Mouse (Mus musculus) megakaryocyte, embryonic 14.5 days (primary cell): ENCODE results near the gene Ccdc85c. TPM values are rescaled to one million over a fixed set of nuclear protein-coding genes. Genes with fewer than 3 reads are reported as not detected.

Experiments used
- H3K27me3 ChIP-seq: replicated peaks from 2 replicates; pipeline ENCODE3; 2012; ENCODE audit warnings: inconsistent platforms
- H3K36me3 ChIP-seq: replicated peaks from 2 replicates; pipeline ENCODE3; 2012; ENCODE audit warnings: low read length, inconsistent platforms, mixed read lengths
- H3K4me1 ChIP-seq: 2 replicates; pipeline ENCODE4 v1.6.1; 2012; ENCODE audit warnings: inconsistent platforms
- H3K4me3 ChIP-seq: replicated peaks from 2 replicates; pipeline ENCODE3; 2012; ENCODE audit warnings: moderate library complexity, mild to moderate bottlenecking, inconsistent platforms
- H3K9me3 ChIP-seq: 2 replicates; pipeline ENCODE4 v1.6.1; 2012; ENCODE audit warnings: inconsistent platforms
- FLI1 ChIP-seq: IDR thresholded peaks from 2 replicates; pipeline ENCODE4 v1.6.1; 2012; ENCODE audit warnings: low read length, inconsistent platforms, mixed read lengths
- GATA1 ChIP-seq: IDR thresholded peaks from 3 replicates; pipeline ENCODE4 v1.6.1; 2012; ENCODE audit warnings: mixed read lengths, low read length, inconsistent platforms, borderline replicate concordance
- polyA plus RNA-seq: library from polyadenylated mRNA; stranded (reverse); fragments of >175 nt; gene quantifications from 2 replicates; pipeline ENCODE4 v1.2.3, GENCODE M21; 2012; ENCODE audit warnings: low replicate concordance; ENCODE audit not compliant: insufficient read depth

Gene Ccdc85c
- polyA plus RNA-seq, 1 experiment = 1.5 TPM

DNA sequence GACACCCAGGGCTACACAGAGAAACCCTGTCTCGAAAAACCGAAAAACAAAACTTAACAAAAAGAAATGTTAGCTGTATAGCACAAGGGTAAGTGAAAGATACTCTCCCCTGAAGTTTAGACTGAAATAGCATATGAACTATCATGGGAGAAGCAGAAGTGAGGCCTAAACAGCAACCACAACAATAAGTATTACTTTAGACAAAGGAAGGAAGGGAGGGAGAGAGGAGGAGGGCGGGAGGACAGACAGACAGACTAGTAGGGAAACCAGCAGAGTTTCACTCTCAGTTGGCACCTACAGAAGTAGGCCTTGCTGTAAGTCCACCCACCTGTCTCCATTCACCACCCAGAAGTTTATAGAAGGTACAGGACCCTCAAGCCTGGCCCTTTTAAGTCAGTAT is 104.8 kb downstream of the Ccdc85c start:
- no peaks in the 10 kb centered on the region for H3K27me3 ChIP-seq
- H3K9me3 ChIP-seq = no peaks in the 10 kb centered on the region
- peaks cover 10% of the 10 kb centered on the region for H3K36me3 ChIP-seq
- peaks cover 96% of the 10 kb centered on the region for H3K4me1 ChIP-seq
- H3K4me3 ChIP-seq = peak overlapping the region; percentile 80
- no peak for TF ChIP-seq GATA1
- TF ChIP-seq FLI1 = no peak

DNA sequence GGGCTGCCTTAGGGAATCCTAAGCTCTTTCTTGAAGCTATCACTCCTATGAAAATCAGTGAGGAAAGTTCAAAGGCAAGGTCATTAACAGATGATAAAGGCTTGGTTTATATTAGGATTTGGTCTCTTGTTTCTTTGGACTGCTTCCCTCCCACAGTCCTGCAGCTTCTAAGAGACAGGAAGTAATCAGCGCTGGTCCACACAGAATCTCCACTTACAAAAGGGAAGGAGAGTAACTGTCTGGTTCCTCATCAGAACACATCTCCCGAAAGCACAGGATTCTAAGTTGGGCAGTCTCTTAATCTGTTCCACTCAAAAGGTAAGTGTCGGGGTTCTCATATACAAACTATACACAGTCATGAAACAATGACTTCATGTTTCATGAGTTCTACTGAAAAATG is 106.3 kb downstream of the Ccdc85c start:
- H3K4me1 ChIP-seq = peaks cover 92% of the 10 kb centered on the region
- no peaks in the 10 kb centered on the region for H3K9me3 ChIP-seq
- no peaks in the 10 kb centered on the region for H3K27me3 ChIP-seq
- TF ChIP-seq GATA1 (no peak), FLI1 (no peak)
- H3K36me3 ChIP-seq = peaks cover 19% of the 10 kb centered on the region
- H3K4me3 ChIP-seq = no peak overlapping the region

DNA sequence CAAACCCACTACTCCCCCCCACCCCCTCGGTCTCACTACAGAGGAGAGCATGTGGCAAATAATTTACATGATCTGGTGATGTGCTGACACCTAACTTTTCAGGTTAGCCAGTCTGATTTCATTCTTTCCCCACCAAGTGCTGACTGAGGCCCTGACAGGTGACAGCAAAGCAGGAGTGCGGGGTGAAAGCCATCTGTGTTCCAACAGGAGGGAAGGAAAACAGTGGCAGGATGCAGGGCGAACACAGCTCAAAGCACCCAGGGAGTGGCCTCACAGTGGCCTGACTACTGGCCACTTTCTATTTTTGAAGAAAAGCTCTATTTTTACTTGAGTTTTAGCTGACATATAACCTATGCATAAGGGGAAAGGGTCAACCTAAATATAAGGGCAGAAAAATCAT is 111.5 kb downstream of the Ccdc85c start:
- H3K4me3 ChIP-seq = no peak overlapping the region
- TF ChIP-seq FLI1 = no peak
- TF ChIP-seq GATA1 = no peak
- no peaks in the 10 kb centered on the region for H3K9me3 ChIP-seq
- H3K27me3 ChIP-seq = no peaks in the 10 kb centered on the region
- H3K4me1 ChIP-seq = peaks cover 70% of the 10 kb centered on the region
- H3K36me3 ChIP-seq = peaks cover 63% of the 10 kb centered on the region

DNA sequence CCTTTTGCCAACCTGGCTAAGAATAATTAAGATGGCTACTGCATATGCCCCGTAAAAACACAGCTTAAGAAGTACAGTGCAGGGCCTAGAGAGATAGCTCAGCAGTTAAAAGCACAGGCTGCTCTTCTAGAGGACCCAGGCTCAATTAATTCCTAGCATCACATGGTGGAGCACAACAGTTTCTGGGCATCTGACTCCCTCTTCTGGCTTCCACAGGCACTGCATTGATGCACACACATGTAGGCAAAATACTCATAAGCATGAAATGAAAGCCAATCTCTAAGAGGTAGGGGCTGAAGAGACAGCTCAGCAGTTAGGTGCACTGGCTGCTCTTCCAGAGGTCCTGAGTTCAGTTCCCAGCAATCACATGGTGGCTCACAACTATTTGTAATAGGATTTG is 113.2 kb downstream of the Ccdc85c start:
- Histone ChIP-seq H3K27me3 (no peaks in the 10 kb centered on the region), H3K4me3 (no peak overlapping the region), H3K4me1 (peaks cover 55% of the 10 kb centered on the region), H3K36me3 (peaks cover 80% of the 10 kb centered on the region), H3K9me3 (no peaks in the 10 kb centered on the region)
- TF ChIP-seq FLI1 (no peak), GATA1 (no peak)

DNA sequence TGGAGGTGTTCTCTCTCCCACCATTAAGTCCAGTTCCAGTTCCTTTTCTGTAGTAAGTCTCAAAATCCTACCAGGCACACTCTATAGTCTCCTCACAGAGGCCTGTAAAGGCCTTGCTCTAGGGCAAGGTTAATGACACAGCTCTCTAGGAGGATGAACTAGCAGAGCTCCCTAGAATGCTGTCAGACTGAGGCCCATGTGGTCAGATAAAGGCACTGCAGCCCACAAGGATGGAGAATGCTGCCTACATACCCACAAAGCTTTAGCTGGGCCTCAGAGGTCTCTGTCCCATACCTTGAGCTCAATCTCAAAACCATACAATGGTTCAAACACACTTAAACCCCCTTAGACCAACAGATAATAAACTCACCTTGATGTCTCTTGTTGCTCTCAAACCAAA is 115.4 kb downstream of the Ccdc85c start:
- TF ChIP-seq FLI1 = no peak
- TF ChIP-seq GATA1 = no peak
- Histone ChIP-seq H3K4me3 (no peak overlapping the region), H3K27me3 (no peaks in the 10 kb centered on the region), H3K4me1 (peaks cover 35% of the 10 kb centered on the region), H3K36me3 (peaks cover 95% of the 10 kb centered on the region), H3K9me3 (no peaks in the 10 kb centered on the region)

Other genes with a start within 250 kb of the Ccdc85c start
- gene Setd3, start 96.1 kb downstream of the Ccdc85c start, polyA plus RNA-seq = 1.8 and 9.7 TPM in 2 replicates
- gene Ccnk, start 95.8 kb downstream of the Ccdc85c start, polyA plus RNA-seq = 98.5 and 113 TPM in 2 replicates
- not detected in 2 replicates for gene Hhipl1, start 30.8 kb upstream of the Ccdc85c start, polyA plus RNA-seq
- gene Cyp46a1, start 59.0 kb upstream of the Ccdc85c start, polyA plus RNA-seq = 0.34 TPM in 1 of 2 replicates, not detected in the other
- gene Eml1, start 95.5 kb upstream of the Ccdc85c start, polyA plus RNA-seq = not detected in 2 replicates